Mouse (Mus musculus): Measurements from ENCODE around the gene Taar1. TPM values are rescaled to one million over a fixed set of nuclear protein-coding genes. Genes with fewer than 3 reads are reported as not detected.

Taar1 gene
- polyA plus RNA-seq, 2 experiments, result not detected

- H3K4me3 ChIP-seq (ENCODE audit: insufficient read depth in 1 of 2, low read depth in 2 of 2, low read length in 2 of 2), result peak within 1 kb of the TSS in 1 of 2 experiments; percentile 19; a peak in 2 of 4 replicates
- no peak for DNase-seq (ENCODE audit: low read depth in 3 of 3, low spot score in 3 of 3)
- H3K36me3 ChIP-seq (replicated peaks; ENCODE audit: control insufficient read depth, insufficient read depth, low read depth), result no peaks in the 10 kb centered on the region
- H3K9ac ChIP-seq (replicated peaks), result no peak within 1 kb of the TSS
- H3K4me2 ChIP-seq (ENCODE audit: low read depth), result peak within 1 kb of the TSS; percentile 31
- H3K27me3 ChIP-seq (ENCODE audit: control insufficient read depth, insufficient read depth, low read length), result no peaks in the 10 kb centered on the region
- ATAC-seq (ENCODE audit: insufficient read depth), result no peak
- peaks cover 0 to 2% of the 10 kb centered on the region in 2 experiments; a peak in 1 of 4 replicates for H3K4me1 ChIP-seq (replicated peaks; ENCODE audit: control insufficient read depth in 2 of 2, insufficient read depth in 2 of 2, low read length in 1 of 2)
- H3K27ac ChIP-seq, result no peak within 1 kb of the TSS
- H3K9me3 ChIP-seq (ENCODE audit: control insufficient read depth, low read length), result no peaks in the 10 kb centered on the region
- 30% methylated on average over 21 of the region's 21 CpGs for WGBS (ENCODE audit: insufficient replicate concordance)
- no peak for TF ChIP-seq CTCF (IDR thresholded peaks at IDR 0.05; ENCODE audit: low read depth)
- no peak for TF ChIP-seq EP300 (IDR thresholded peaks at IDR 0.05; ENCODE audit: low read depth)
These were observed 25.4 kb upstream of the Taar1 start, which contains the start of gene Vnn1 for GRCm38 (mm10) chr10:23894601-23895349. Gene Vnn1, plus strand, starts transcription at chr10:23894688.

- Histone ChIP-seq H3K9me3 (ENCODE audit: control insufficient read depth, low read length) (no peaks in the 10 kb centered on the region), H3K4me1 (replicated peaks; ENCODE audit: control insufficient read depth in 2 of 2, insufficient read depth in 2 of 2, low read length in 1 of 2) (peaks cover 0 to 2% of the 10 kb centered on the region in 2 experiments; a peak in 1 of 4 replicates), H3K9ac (replicated peaks) (no peak overlapping the region), H3K27ac (no peak overlapping the region), H3K4me2 (ENCODE audit: low read depth) (no peak overlapping the region), H3K36me3 (replicated peaks; ENCODE audit: control insufficient read depth, insufficient read depth, low read depth) (no peaks in the 10 kb centered on the region), H3K27me3 (ENCODE audit: control insufficient read depth, insufficient read depth, low read length) (no peaks in the 10 kb centered on the region), H3K4me3 (ENCODE audit: insufficient read depth in 1 of 2, low read depth in 2 of 2, low read length in 2 of 2) (no peak overlapping the region)
- TF ChIP-seq EP300 (IDR thresholded peaks at IDR 0.05; ENCODE audit: low read depth), result no peak
- TF ChIP-seq CTCF (IDR thresholded peaks at IDR 0.05; ENCODE audit: low read depth), result no peak
- 60% methylated on average over 7 of the region's 7 CpGs for WGBS (ENCODE audit: insufficient replicate concordance)
- ATAC-seq (ENCODE audit: insufficient read depth) (no peak), DNase-seq (ENCODE audit: low read depth in 3 of 3, low spot score in 3 of 3) (no peak)
These were observed 24.8 kb upstream of the Taar1 start for GRCm38 (mm10) chr10:23895376-23895775.

GRCm38 (mm10) chr10:23901119-23901518 is 19.0 kb upstream of the Taar1 start:
- Histone ChIP-seq H3K9me3 (ENCODE audit: control insufficient read depth, low read length) (no peaks in the 10 kb centered on the region), H3K9ac (replicated peaks) (no peak overlapping the region), H3K4me1 (replicated peaks; ENCODE audit: control insufficient read depth in 2 of 2, insufficient read depth in 2 of 2, low read length in 1 of 2) (no peaks in the 10 kb centered on the region), H3K27me3 (ENCODE audit: control insufficient read depth, insufficient read depth, low read length) (no peaks in the 10 kb centered on the region), H3K4me2 (ENCODE audit: low read depth) (no peak overlapping the region), H3K36me3 (replicated peaks; ENCODE audit: control insufficient read depth, insufficient read depth, low read depth) (no peaks in the 10 kb centered on the region), H3K4me3 (ENCODE audit: insufficient read depth in 1 of 2, low read depth in 2 of 2, low read length in 2 of 2) (no peak overlapping the region), H3K27ac (no peak overlapping the region)
- no peak for DNase-seq (ENCODE audit: low read depth in 3 of 3, low spot score in 3 of 3)
- ATAC-seq (ENCODE audit: insufficient read depth), result no peak
- TF ChIP-seq CTCF (IDR thresholded peaks at IDR 0.05; ENCODE audit: low read depth), result no peak
- no peak for TF ChIP-seq EP300 (IDR thresholded peaks at IDR 0.05; ENCODE audit: low read depth)
- 49% methylated on average over 3 of the region's 3 CpGs for WGBS (ENCODE audit: insufficient replicate concordance)

GRCm38 (mm10) chr10:23905661-23906060 is 14.5 kb upstream of the Taar1 start:
- Histone ChIP-seq H3K4me2 (ENCODE audit: low read depth) (no peak overlapping the region), H3K9ac (replicated peaks) (no peak overlapping the region), H3K27me3 (ENCODE audit: control insufficient read depth, insufficient read depth, low read length) (no peaks in the 10 kb centered on the region), H3K4me3 (ENCODE audit: insufficient read depth in 1 of 2, low read depth in 2 of 2, low read length in 2 of 2) (no peak overlapping the region), H3K4me1 (replicated peaks; ENCODE audit: control insufficient read depth in 2 of 2, insufficient read depth in 2 of 2, low read length in 1 of 2) (no peaks in the 10 kb centered on the region), H3K9me3 (ENCODE audit: control insufficient read depth, low read length) (no peaks in the 10 kb centered on the region), H3K27ac (no peak overlapping the region), H3K36me3 (replicated peaks; ENCODE audit: control insufficient read depth, insufficient read depth, low read depth) (no peaks in the 10 kb centered on the region)
- ATAC-seq (ENCODE audit: insufficient read depth) (no peak), DNase-seq (ENCODE audit: low read depth in 3 of 3, low spot score in 3 of 3) (no peak)
- TF ChIP-seq EP300 (IDR thresholded peaks at IDR 0.05; ENCODE audit: low read depth) (no peak), CTCF (IDR thresholded peaks at IDR 0.05; ENCODE audit: low read depth) (no peak)
- WGBS (ENCODE audit: insufficient replicate concordance), result 61% methylated on average over 1 of the region's 1 CpGs

GRCm38 (mm10) chr10:23922468-23922867 is 2.3 kb downstream of the Taar1 start:
- Histone ChIP-seq H3K4me2 (ENCODE audit: low read depth) (no peak overlapping the region), H3K27me3 (ENCODE audit: control insufficient read depth, insufficient read depth, low read length) (no peaks in the 10 kb centered on the region), H3K4me3 (ENCODE audit: insufficient read depth in 1 of 2, low read depth in 2 of 2, low read length in 2 of 2) (no peak overlapping the region), H3K9ac (replicated peaks) (no peak overlapping the region), H3K4me1 (replicated peaks; ENCODE audit: control insufficient read depth in 2 of 2, insufficient read depth in 2 of 2, low read length in 1 of 2) (peaks cover 0 to 4% of the 10 kb centered on the region in 2 experiments; a peak in 1 of 4 replicates), H3K9me3 (ENCODE audit: control insufficient read depth, low read length) (no peaks in the 10 kb centered on the region), H3K27ac (no peak overlapping the region), H3K36me3 (replicated peaks; ENCODE audit: control insufficient read depth, insufficient read depth, low read depth) (no peaks in the 10 kb centered on the region)
- ATAC-seq (ENCODE audit: insufficient read depth), result peak; percentile 50; the same call in 1 of the 2 replicates
- DNase-seq (ENCODE audit: low read depth in 3 of 3, low spot score in 3 of 3), result peak; percentile 3 to 15 (median 9)
- 44% methylated on average over 3 of the region's 3 CpGs for WGBS (ENCODE audit: insufficient replicate concordance)
- no peak for TF ChIP-seq CTCF (IDR thresholded peaks at IDR 0.05; ENCODE audit: low read depth)
- no peak for TF ChIP-seq EP300 (IDR thresholded peaks at IDR 0.05; ENCODE audit: low read depth)

All from liver, embryonic 14.5 days (tissue).